Mouse (Mus musculus): Measurements from ENCODE around the gene Cln6. TPM values are rescaled to one million over a fixed set of nuclear protein-coding genes. Genes with fewer than 3 reads are reported as not detected.
A peak's percentile ranks its signal among the peaks of the same experiment; 100 is the strongest.
"Not testable (repeated sequence)": the region's sequence is repeated elsewhere in the genome, so short reads cannot be mapped to it uniquely, and the experiment has no call there.

Gene Cln6
- polyA plus RNA-seq, 1 experiment: 43.3 TPM

DNA sequence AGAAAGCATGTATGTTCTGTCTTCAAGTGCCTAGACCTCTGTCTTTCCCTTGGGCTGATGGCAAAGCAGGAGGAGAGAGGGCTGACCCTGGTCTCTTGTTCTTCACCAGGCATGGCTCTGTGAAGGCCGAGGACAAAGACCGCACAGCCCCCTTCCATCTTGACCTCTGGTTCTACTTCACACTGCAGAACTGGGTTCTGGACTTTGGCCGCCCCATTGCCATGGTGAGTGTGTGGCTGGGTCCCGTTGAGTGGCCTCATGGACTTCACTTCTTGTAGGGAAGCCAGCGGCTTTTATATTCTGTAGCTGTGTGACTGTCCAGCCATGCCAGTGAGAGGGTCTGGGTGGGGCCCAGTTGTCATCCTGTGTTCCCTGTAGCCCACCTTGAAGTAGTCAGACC is 5.9 kb downstream of the Cln6 start:
- Histone ChIP-seq H3K4me3 (ENCODE audit: insufficient read depth, low read length) (no peak overlapping the region), H3K4me1 (ENCODE audit: control insufficient read depth, insufficient read depth, low read length) (peaks cover under 1% of the 10 kb centered on the region), H3K27ac (ENCODE audit: insufficient read depth, low read length) (no peak overlapping the region)
- TF ChIP-seq POLR2A (IDR thresholded peaks at IDR 0.05; ENCODE audit: low read depth, low read length): no peak
- TF ChIP-seq CTCF (IDR thresholded peaks at IDR 0.05; ENCODE audit: borderline replicate concordance, insufficient read depth, low read length): no peak

DNA sequence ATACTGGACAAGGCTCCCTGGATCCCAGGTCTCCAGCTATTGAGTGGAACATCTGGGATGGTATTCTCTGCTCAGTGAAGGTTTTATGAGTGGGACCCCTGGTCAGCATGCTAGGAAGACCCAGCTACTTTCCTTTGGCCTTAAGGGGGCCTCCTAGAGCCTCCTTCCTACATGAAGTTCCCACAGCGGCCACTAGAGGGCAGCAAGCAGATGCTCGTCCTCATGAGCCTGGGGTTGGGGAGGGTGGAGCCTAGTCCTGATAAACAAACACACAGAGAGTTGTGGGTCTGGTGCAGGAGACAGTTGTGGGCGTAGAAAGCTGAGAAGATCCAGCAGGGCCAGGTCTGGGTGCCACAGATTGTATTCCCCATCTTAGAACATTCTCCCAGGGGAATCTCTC is 9.1 kb downstream of the Cln6 start:
- no peaks in the 10 kb centered on the region for H3K4me1 ChIP-seq (ENCODE audit: control insufficient read depth, insufficient read depth, low read length)
- TF ChIP-seq POLR2A (IDR thresholded peaks at IDR 0.05; ENCODE audit: low read depth, low read length) (no peak), CTCF (IDR thresholded peaks at IDR 0.05; ENCODE audit: borderline replicate concordance, insufficient read depth, low read length) (peak; percentile 87)

DNA sequence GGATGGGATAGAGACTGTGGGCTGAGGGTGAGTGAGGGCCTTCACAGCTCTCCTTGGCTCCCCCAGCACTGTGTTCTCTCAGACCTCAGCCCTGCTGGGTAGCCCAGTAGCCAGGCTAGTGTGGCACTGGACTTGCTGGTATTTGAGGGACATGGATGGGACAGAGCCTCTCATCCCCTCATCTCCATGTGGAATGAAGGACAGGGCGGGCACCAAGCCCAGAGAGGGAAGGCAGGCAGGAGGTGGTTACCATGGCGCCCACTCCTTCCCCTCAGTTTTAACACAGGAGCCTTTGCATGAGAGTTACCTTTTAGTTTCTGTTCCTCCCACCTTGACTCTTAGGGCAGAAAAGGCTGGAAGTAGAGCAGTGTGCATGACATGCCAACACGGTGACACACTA is 10.1 kb downstream of the Cln6 start:
- no peak overlapping the region for H3K4me3 ChIP-seq (ENCODE audit: insufficient read depth, low read length)
- no peaks in the 10 kb centered on the region for H3K4me1 ChIP-seq (ENCODE audit: control insufficient read depth, insufficient read depth, low read length)
- TF ChIP-seq POLR2A (IDR thresholded peaks at IDR 0.05; ENCODE audit: low read depth, low read length) (no peak), CTCF (IDR thresholded peaks at IDR 0.05; ENCODE audit: borderline replicate concordance, insufficient read depth, low read length) (no peak)
- no peak overlapping the region for H3K27ac ChIP-seq (ENCODE audit: insufficient read depth, low read length)

More for the DNA sequence above, 9.1 kb downstream of the Cln6 start:
- H3K4me3 ChIP-seq (ENCODE audit: insufficient read depth, low read length): no peak overlapping the region
- H3K27ac ChIP-seq (ENCODE audit: insufficient read depth, low read length): no peak overlapping the region

DNA sequence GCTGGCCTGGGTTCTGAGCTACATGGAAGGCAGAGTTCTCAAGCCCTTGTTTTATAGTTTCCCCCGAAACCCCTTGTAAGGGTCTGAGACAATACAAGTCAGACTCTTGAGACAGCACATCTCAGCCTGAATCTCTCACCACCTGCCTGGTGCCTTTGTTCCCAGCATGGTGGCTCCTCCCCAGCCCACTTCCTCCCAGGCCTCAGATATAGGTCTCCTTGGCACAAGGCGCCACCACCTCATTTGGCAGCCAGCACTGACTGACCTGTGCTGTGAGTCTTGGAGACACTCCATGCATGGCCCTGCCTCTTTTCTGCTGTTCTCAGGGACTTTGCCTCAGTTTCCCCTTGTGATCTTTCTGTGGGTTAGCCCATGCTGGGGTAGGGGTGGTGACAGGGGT is 13.0 kb downstream of the Cln6 start:
- Histone ChIP-seq H3K4me1 (ENCODE audit: control insufficient read depth, insufficient read depth, low read length) (no peaks in the 10 kb centered on the region), H3K4me3 (ENCODE audit: insufficient read depth, low read length) (no peak overlapping the region), H3K27ac (ENCODE audit: insufficient read depth, low read length) (no peak overlapping the region)
- TF ChIP-seq CTCF (IDR thresholded peaks at IDR 0.05; ENCODE audit: borderline replicate concordance, insufficient read depth, low read length): no peak

DNA sequence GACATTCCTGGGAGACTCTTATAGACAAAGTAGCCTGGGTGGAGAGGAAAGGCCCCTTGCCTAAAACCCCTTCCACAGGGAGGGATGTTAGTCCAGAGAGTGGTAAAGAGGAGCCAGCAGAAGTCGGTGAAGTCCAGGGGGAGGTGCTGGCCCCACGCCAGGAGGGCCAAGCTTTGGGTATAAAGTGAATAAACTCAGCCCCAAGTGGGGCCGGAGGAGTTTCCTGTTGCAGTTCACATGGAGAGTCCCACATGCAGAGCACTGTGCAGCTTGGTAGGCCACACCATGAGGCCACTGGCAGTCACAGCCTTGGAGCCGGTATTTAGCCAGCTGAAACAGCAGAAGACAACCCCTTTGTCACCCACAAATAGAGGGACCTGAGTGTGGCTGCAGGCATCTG is 15.9 kb downstream of the Cln6 start:
- Histone ChIP-seq H3K4me3 (ENCODE audit: insufficient read depth, low read length) (no peak overlapping the region), H3K4me1 (ENCODE audit: control insufficient read depth, insufficient read depth, low read length) (0 out of 2 replicates have a peak, but pooled peaks cover 4% of the 10 kb centered on the region), H3K27ac (ENCODE audit: insufficient read depth, low read length) (no peak overlapping the region)
- no peak for TF ChIP-seq CTCF (IDR thresholded peaks at IDR 0.05; ENCODE audit: borderline replicate concordance, insufficient read depth, low read length)
- no peak for TF ChIP-seq POLR2A (IDR thresholded peaks at IDR 0.05; ENCODE audit: low read depth, low read length)

DNA sequence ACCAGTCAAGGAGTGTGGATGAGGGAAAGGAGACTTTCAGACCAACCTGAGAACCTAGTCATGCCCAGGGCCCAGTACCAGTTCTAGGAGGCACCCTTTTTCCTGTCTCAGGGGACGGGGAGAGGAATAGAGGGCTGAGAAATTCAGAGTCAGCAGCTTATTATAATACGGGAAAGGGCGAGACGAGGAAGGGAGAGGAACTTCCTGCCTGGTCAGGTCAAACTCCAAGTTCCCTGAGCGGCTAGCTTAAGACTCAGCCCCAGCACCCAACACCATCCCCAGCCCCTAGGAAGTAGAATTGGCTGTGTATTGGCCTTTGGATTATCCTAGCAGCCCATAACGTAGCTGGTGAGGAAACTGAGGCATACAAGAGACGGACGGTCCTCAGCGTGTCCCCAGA is 18.6 kb downstream of the Cln6 start:
- H3K4me1 ChIP-seq (ENCODE audit: control insufficient read depth, insufficient read depth, low read length): 0 out of 2 replicates have a peak, but pooled peaks cover 4% of the 10 kb centered on the region
- no peak for TF ChIP-seq POLR2A (IDR thresholded peaks at IDR 0.05; ENCODE audit: low read depth, low read length)
- TF ChIP-seq CTCF (IDR thresholded peaks at IDR 0.05; ENCODE audit: borderline replicate concordance, insufficient read depth, low read length): no peak
- no peak overlapping the region for H3K4me3 ChIP-seq (ENCODE audit: insufficient read depth, low read length)
- no peak overlapping the region for H3K27ac ChIP-seq (ENCODE audit: insufficient read depth, low read length)

DNA sequence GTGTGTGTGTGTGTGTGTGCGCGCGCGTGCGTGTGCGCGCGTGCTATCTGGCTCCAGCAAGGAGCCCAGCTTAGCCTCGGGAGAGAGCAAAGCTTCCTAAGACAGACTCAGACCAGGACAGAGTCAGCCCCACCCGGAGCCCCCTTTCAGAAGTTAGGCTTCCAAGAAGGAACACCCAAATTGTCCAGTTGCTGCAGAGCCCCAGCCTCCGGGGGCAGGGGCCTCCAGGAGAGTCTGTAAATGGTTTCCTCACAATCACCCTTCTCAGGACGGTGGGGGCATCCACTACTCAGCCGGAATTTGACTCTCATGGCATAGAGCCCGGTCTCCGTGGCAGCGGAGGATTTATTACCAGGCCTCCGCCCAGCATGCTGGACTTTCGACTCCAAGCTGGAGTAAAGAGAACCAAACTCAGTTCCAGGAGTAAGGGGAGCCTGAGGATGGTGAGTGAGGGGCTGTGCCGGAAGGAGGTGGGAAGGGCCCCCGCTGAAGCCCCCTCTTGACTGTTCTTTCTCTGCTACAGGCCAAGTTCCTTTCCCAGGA is 19.2 kb downstream of the Cln6 start, which contains the start of gene Calml4:
TSS of gene Calml4 (plus strand) at position 362 of the 543 bp plus-strand sequence.
- H3K4me1 ChIP-seq (ENCODE audit: control insufficient read depth, insufficient read depth, low read length): 0 out of 2 replicates have a peak, but pooled peaks cover 4% of the 10 kb centered on the region
- peak within 1 kb of the TSS; percentile 34; the same call in 1 of the 2 replicates for H3K27ac ChIP-seq (ENCODE audit: insufficient read depth, low read length)
- TF ChIP-seq POLR2A (IDR thresholded peaks at IDR 0.05; ENCODE audit: low read depth, low read length): no peak
- TF ChIP-seq CTCF (IDR thresholded peaks at IDR 0.05; ENCODE audit: borderline replicate concordance, insufficient read depth, low read length): no peak
- no peak within 1 kb of the TSS for H3K4me3 ChIP-seq (ENCODE audit: insufficient read depth, low read length)

DNA sequence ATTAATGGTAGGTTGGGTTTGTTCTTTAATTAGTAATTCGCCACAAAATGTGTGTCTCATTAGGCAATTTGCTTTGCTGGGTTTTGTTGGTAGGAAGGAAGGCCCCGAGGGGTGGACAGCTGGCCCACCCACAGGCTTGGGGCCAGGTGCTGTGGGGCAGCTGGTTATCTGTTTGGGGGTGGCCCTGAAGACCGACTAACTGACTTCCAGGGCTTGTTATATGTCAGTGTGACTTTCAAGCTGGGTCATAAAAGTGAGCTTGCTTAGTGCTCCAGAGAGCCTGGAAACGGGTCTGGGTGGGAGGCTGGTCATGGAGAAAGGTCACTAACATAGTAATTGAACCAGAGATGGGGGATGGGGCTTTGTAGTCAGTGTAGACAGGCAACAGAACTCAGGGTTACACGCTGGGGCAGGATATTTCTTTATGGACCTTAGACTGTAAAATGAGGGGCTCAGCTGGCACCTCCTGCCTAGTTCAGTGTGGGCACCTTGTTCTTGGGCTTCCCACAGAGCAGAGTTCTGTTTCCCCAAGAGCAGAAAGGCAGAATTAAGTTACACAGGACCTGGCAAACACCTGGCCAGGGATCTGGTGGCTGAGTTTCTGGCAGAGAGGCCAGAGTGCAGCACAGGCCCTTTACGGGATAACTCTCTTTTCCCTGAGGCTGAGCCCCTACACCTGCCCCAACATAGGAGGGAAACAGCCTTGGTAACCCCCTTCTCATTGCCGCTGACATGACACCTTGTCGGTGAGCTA is 19.9 kb downstream of the Cln6 start:
- Histone ChIP-seq H3K4me1 (ENCODE audit: control insufficient read depth, insufficient read depth, low read length) (0 out of 2 replicates have a peak, but pooled peaks cover 4% of the 10 kb centered on the region), H3K27ac (ENCODE audit: insufficient read depth, low read length) (0 out of 2 replicates have a peak overlapping the region, but pooled peaks have one; percentile 32), H3K4me3 (ENCODE audit: insufficient read depth, low read length) (no peak overlapping the region)
- TF ChIP-seq POLR2A (IDR thresholded peaks at IDR 0.05; ENCODE audit: low read depth, low read length) (no peak), CTCF (IDR thresholded peaks at IDR 0.05; ENCODE audit: borderline replicate concordance, insufficient read depth, low read length) (no peak)

DNA sequence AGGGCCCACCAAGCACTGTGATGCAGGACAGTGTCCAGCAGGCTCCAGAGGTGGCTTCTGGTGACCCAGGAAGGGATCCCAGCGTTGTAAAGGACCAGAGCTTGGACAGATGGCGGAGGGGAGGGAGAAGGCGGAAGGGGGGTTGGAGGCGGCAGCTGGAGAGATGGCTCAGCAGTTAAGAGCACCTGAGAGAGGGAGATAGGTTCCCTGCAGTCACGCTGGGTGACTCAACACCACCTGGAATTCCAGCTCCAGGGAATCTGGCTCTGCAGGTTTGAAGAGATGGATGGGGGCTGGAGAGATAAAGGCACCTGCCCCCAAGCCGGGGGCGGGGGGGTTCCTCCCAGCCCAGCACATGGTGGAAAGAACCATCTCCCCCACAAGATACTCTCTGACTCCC is 21.5 kb downstream of the Cln6 start:
- H3K27ac ChIP-seq (ENCODE audit: insufficient read depth, low read length); H3K4me3 ChIP-seq (ENCODE audit: insufficient read depth, low read length); H3K4me1 ChIP-seq (ENCODE audit: control insufficient read depth, insufficient read depth, low read length): not testable (repeated sequence)

DNA sequence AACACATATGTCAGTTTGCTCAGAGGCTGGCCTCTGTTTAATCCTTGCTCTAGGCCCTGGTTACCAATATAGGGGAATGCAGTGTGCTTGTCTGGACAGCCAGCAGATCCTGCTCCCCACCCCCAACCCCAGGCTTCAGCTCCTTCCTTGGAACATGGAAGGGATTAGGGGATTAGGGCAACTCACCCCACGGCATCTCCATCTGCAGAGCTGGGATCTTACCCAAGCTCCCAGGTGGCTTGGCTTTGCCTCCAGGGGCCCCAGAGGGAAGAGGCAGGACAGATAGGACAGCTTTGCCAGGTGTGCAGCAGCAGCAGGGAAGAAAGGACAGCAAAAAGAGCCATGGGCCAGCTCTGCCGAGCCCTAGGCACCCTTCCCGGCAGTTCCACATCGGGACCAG is 22.3 kb downstream of the Cln6 start:
- TF ChIP-seq CTCF (IDR thresholded peaks at IDR 0.05; ENCODE audit: borderline replicate concordance, insufficient read depth, low read length) (no peak), POLR2A (IDR thresholded peaks at IDR 0.05; ENCODE audit: low read depth, low read length) (no peak)
- H3K4me1 ChIP-seq (ENCODE audit: control insufficient read depth, insufficient read depth, low read length): 0 out of 2 replicates have a peak, but pooled peaks cover 4% of the 10 kb centered on the region
- H3K4me3 ChIP-seq (ENCODE audit: insufficient read depth, low read length): no peak overlapping the region
- no peak overlapping the region for H3K27ac ChIP-seq (ENCODE audit: insufficient read depth, low read length)

DNA sequence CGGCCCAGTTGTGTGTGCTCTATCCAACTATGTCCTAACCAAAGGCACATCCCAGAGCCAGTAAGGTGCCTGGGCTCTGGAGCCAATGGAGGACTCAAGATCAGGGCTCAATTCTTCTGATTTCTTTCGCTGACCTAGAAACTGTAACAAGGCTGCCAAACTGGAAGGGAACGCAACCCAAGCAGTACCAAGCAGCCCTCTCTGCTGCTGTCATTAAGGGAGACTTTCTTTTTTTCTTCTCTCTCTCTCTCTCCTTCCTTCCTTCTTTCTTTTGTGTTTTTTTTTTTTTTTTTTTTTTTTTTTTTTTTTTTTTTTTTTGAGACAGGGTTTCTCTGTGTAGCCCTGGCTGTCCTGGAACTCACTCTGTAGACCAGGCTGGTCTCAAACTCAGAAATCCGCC is 30.7 kb downstream of the Cln6 start:
- not testable (repeated sequence) for H3K4me1 ChIP-seq (ENCODE audit: control insufficient read depth, insufficient read depth, low read length); H3K4me3 ChIP-seq (ENCODE audit: insufficient read depth, low read length); H3K27ac ChIP-seq (ENCODE audit: insufficient read depth, low read length)
